Mouse (Mus musculus) megakaryocyte, embryonic 14.5 days (primary cell): ENCODE measurements around the gene Mtrf1. TPM values are rescaled to one million over a fixed set of nuclear protein-coding genes. Genes with fewer than 3 reads are reported as not detected.
"Not testable (repeated sequence)": the region's sequence is repeated elsewhere in the genome, so short reads cannot be mapped to it uniquely, and the experiment has no call there.

Experiments used
- H3K27me3 ChIP-seq: replicated peaks from 2 replicates; pipeline ENCODE3; 2012; ENCODE audit warnings: inconsistent platforms
- H3K36me3 ChIP-seq: replicated peaks from 2 replicates; pipeline ENCODE3; 2012; ENCODE audit warnings: low read length, inconsistent platforms, mixed read lengths
- H3K4me1 ChIP-seq: 2 replicates; pipeline ENCODE4 v1.6.1; 2012; ENCODE audit warnings: inconsistent platforms
- H3K4me3 ChIP-seq: replicated peaks from 2 replicates; pipeline ENCODE3; 2012; ENCODE audit warnings: moderate library complexity, mild to moderate bottlenecking, inconsistent platforms
- H3K9me3 ChIP-seq: 2 replicates; pipeline ENCODE4 v1.6.1; 2012; ENCODE audit warnings: inconsistent platforms
- FLI1 ChIP-seq: IDR thresholded peaks from 2 replicates; pipeline ENCODE4 v1.6.1; 2012; ENCODE audit warnings: low read length, inconsistent platforms, mixed read lengths
- GATA1 ChIP-seq: IDR thresholded peaks from 3 replicates; pipeline ENCODE4 v1.6.1; 2012; ENCODE audit warnings: mixed read lengths, low read length, inconsistent platforms, borderline replicate concordance
- polyA plus RNA-seq: library from polyadenylated mRNA; stranded (reverse); fragments of >175 nt; gene quantifications from 2 replicates; pipeline ENCODE4 v1.2.3, GENCODE M21; 2012; ENCODE audit warnings: low replicate concordance; ENCODE audit not compliant: insufficient read depth

Gene Mtrf1
- polyA plus RNA-seq, 1 experiment: 0.21 TPM

DNA sequence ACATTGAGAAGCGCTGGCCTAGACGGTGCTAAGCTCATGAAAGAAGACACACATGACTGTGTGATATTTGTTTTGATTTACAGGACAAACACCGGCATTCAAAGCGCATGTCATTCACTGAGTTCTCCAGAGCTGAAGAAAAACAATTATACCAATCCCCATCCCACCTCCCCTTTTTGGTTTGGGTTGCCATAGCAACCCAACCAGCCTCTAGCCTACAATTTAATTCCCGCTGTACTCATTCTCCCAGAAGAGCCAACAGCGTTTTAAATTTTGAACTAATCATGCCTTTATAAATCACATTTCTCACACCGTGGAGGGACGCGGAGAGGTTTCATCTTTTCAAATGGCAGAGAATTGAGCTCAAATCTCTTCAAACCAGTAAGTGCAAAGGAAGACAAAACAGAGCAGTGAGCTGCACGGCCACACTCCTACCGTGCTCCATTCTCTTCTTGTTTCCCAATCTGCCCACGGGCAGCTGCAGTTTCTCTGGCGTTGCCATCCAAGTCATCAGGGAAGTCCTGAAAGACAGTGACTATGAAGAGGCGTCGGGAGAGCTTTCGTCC, 47.6 kb downstream of the Mtrf1 start:
- Histone ChIP-seq H3K27me3 (no peaks in the 10 kb centered on the region), H3K4me3 (no peak overlapping the region), H3K4me1 (peaks cover 45% of the 10 kb centered on the region), H3K9me3 (peaks cover 9% of the 10 kb centered on the region), H3K36me3 (peaks cover 13% of the 10 kb centered on the region)
- TF ChIP-seq FLI1 (no peak), GATA1 (no peak)

DNA sequence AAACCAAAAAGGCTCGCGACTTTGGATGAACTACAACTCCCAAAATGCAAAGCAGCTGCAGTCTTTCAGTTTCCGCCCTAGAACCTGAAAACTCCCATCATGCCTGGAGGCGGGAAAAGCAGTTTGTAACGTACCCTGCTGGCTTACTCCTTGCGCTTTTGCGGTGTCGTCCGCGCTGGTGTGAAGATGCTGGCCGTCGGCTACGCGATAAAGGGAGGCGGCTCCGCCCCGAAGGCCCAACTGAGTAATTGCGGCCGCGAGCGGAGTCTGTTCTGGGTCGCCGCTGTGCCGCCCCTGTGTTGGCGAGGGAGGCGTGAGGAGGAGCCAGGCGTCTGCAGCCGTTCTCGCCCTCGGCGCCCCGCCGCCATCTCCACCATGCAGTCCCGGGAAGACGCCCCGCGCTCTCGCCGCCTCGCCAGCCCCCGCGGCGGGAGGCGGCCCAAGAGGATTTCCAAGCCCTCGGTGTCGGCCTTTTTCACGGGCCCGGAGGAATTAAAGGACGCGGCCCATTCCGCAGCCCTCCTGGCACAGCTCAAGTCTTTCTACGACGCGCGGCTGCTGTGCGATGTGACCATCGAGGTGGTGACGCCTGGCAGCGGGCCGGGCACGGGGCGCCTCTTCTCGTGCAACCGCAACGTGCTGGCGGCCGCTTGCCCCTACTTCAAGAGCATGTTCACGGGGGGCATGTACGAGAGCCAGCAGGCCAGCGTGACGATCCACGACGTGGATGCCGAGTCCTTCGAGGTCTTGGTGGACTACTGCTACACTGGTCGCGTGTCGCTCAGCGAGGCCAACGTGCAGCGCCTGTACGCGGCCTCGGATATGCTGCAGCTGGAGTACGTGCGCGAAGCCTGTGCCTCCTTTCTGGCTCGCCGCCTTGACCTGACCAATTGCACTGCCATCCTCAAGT, 54.4 kb downstream of the Mtrf1 start, which contains the start of gene Kbtbd6:
TSS of gene Kbtbd6 (plus strand) at position 155 of the 910 bp plus-strand sequence.
- H3K9me3 ChIP-seq, H3K4me1 ChIP-seq, H3K27me3 ChIP-seq, H3K36me3 ChIP-seq: not testable (repeated sequence)
- peak within 1 kb of the TSS; percentile 94 for H3K4me3 ChIP-seq
- TF ChIP-seq FLI1: peak; percentile 78; the same call in 1 of the 2 replicates

DNA sequence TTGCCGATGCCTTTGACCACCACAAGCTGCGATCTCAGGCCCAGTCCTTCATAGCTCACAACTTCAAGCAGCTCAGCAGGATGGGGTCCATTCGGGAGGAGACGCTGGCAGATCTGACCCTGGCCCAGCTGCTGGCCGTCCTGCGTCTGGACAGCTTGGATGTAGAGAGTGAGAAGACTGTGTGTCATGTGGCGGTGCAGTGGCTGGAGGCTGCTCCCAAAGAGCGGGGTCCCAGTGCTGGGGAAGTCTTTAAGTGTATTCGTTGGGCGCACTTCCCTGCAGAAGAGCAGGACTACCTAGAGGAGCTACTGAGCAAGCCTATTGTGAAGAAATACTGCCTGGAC, 55.0 kb downstream of the Mtrf1 start:
- H3K4me3 ChIP-seq, H3K9me3 ChIP-seq, H3K27me3 ChIP-seq, H3K36me3 ChIP-seq, H3K4me1 ChIP-seq: not testable (repeated sequence)

DNA sequence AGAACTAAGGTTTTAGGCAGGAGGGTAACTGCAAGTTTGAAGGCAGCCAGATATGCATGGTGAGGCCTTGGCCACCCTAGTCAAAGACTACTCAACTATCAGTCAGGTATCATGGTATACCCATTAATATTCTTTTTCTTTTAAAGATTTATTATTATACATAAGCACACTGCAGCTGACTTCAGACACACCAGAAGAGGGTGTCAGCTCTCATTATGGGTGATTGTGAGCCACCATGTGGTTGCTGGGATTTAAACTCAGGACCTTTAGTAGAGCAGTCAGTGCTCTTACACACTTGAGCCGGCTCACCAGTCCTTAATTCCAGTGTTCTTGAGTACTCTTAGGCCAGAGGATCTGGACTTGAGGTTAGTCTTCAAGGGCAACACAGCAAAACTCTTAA, 62.8 kb downstream of the Mtrf1 start:
- peaks cover 62% of the 10 kb centered on the region for H3K36me3 ChIP-seq
- H3K4me3 ChIP-seq: no peak overlapping the region
- TF ChIP-seq FLI1 (no peak), GATA1 (no peak)
- H3K4me1 ChIP-seq: no peaks in the 10 kb centered on the region
- H3K9me3 ChIP-seq: no peaks in the 10 kb centered on the region
- no peaks in the 10 kb centered on the region for H3K27me3 ChIP-seq

DNA sequence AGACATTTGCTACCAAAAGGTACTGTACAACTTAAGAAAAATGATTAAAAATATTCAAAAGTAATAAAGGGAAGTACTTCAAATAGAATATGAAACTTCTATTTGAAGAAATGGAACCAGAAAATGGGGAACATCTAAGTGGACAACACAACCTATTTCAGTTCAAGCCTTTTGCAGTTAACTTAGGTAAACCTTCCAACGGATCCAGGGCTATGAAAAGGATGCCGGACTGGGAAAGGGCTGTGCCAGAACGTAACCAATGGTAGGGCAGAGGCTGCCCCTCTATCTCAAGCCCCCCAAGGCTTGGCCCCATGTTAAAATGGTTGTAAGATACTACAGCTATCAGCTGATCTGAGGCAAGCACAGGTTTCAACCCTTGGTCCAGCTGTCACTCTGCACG, 63.4 kb downstream of the Mtrf1 start:
- Histone ChIP-seq H3K9me3 (no peaks in the 10 kb centered on the region), H3K36me3 (peaks cover 66% of the 10 kb centered on the region), H3K4me3 (no peak overlapping the region), H3K27me3 (no peaks in the 10 kb centered on the region), H3K4me1 (no peaks in the 10 kb centered on the region)
- TF ChIP-seq FLI1 (no peak), GATA1 (no peak)

DNA sequence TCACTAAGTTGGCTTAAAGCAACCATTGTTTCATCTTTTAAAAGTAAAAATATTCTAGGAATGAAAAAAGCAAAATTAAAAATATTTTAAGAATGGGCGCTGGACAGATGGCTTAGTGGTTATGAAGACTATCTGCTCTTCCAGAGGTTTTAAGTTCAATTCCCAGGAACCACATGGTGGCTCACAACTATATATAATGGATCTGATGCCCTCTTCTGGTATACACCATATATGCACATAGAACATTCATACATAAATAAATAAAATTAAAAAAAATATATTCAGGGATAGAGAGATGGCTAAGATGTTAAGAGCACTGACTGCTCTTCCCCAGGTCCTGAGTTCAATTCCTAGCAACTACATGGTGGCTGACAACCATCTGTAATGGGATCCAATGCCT, 68.1 kb downstream of the Mtrf1 start:
- Histone ChIP-seq H3K36me3 (peaks cover 93% of the 10 kb centered on the region), H3K4me1 (peaks cover 27% of the 10 kb centered on the region), H3K27me3 (no peaks in the 10 kb centered on the region), H3K9me3 (no peaks in the 10 kb centered on the region), H3K4me3 (no peak overlapping the region)
- TF ChIP-seq FLI1: no peak
- TF ChIP-seq GATA1: no peak

DNA sequence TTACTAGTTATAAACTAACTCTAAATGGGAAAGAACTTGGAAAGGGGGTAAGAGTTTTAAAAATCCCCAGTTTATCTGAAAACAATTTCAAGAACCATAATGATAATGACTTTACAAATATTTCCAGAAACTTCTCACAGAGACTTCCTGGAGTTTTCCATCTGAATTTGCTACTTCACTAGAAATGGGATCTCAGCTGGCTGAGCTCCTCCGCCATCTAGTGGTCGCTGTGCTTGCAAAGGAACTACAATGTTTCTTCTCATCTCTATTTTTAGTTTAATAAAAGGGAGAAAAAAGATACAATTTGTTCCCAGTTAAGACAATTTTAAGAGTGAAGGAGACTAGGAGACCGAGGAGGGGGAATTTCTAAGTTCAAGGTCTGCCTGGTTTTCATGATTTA, 70.0 kb downstream of the Mtrf1 start:
- no peak for TF ChIP-seq GATA1
- no peak for TF ChIP-seq FLI1
- no peaks in the 10 kb centered on the region for H3K9me3 ChIP-seq
- H3K36me3 ChIP-seq: peaks cover 93% of the 10 kb centered on the region
- no peak overlapping the region for H3K4me3 ChIP-seq
- H3K4me1 ChIP-seq: peaks cover 36% of the 10 kb centered on the region
- no peaks in the 10 kb centered on the region for H3K27me3 ChIP-seq

Other genes starting within 250 kb of the Mtrf1 start
- not detected in 2 replicates for gene Zfp957, start 150.4 kb upstream of the Mtrf1 start, polyA plus RNA-seq
- gene Rgcc, start 96.1 kb upstream of the Mtrf1 start, polyA plus RNA-seq: 19.5 and 68.5 TPM in 2 replicates
- 5.8 and 18.7 TPM in 2 replicates for gene Naa16, start 7.0 kb upstream of the Mtrf1 start, polyA plus RNA-seq
- gene Kbtbd7, start 28.7 kb downstream of the Mtrf1 start, polyA plus RNA-seq: 1.2 and 3.8 TPM in 2 replicates
- 0.20 and 0.79 TPM in 2 replicates for gene Kbtbd6, start 54.1 kb downstream of the Mtrf1 start, polyA plus RNA-seq
- gene Elf1, start 83.4 kb downstream of the Mtrf1 start, polyA plus RNA-seq: 1.5 and 3.9 TPM in 2 replicates
- gene Wbp4, start 83.7 kb downstream of the Mtrf1 start, polyA plus RNA-seq: 3.9 and 4.4 TPM in 2 replicates
- 0.22 and 1.7 TPM in 2 replicates for gene Sugt1, start 189.9 kb downstream of the Mtrf1 start, polyA plus RNA-seq